Mouse (Mus musculus) mouse embryonic stem cell (cell line): Measurements from ENCODE around the gene Casp1.

Experiments
- in situ Hi-C, 2 experiments: fragments of 300-500 bp; cut with MboI; formaldehyde crosslinking; loops; 1 replicate in 1 of 2; 3 replicates in 1 of 2; pipeline ENCODE4 v1.14.3; 2019 to 2020; ENCODE audit warnings: low sequenced_read_pairs in 2 of 2, low pct_unique_long_range_greater_than_20kb in 1 of 2, mixed read lengths in 1 of 2; ENCODE audit not compliant: unreplicated experiment in 1 of 2

The Casp1 gene

DNA sequence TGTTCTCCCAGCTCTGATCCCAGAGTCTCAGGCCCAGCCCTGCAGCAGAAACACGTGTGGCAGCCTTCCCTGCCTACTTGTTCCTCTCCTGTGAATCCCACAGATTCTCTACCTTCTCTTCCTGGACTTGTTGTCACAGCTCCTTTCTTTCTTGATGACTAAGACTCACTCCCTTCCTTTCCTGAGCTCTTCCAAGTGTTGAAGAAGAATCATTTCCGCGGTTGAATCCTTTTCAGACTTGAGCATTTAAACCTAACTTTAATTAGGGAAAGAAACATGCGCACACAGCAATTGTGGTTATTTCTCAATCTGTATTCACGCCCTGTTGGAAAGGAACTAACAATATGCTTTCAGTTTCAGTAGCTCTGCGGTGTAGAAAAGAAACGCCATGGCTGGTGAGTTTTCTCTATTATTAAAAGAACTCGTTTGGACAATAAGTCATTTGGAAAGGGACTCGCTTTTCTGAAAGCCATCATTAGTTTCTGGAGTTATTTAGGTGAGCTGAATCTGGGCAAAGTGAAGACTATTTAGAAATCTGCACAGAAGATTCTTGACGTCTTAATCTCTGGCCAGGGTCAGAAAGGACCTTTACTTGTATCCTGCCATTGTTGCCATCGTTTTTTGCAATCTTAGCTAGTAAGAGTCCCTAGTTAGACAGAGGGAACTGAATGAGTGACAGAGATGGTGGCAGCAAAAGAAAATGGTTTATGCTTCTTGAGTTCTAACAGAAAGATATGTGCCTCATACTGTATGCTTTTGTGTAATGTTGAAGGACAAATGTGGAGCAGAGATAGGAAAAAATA lies at the start of gene Casp1:
Gene Casp1, plus strand, starts transcription at position 189 of the 803 bp plus-strand sequence.
- in situ Hi-C loops = no loop called here

DNA sequence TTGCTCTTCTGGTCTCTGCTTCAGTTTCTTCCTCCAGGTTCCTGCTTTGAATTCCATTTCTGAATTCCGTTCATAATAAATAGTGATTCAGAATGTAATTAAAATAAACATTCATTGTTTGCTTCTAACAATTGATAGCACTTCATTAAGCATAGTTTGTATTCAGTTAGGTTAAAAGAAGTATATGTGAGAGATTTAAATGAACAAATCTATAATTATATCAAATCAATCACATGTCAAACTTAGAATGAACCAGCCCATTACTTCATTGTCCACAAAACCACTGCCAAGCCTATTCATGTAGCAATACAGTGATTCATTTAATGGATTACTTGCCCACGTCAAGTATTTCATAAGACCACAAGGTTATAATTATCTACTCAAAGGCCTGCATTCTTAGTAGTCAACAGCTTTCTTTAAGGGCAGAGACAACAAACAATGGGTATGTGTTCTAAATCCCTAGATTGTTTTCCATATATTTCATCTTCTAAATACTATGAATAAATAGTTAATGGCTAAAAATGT lies 34.3 kb upstream of the Casp1 start:
- in situ Hi-C loops = no loop called here

DNA sequence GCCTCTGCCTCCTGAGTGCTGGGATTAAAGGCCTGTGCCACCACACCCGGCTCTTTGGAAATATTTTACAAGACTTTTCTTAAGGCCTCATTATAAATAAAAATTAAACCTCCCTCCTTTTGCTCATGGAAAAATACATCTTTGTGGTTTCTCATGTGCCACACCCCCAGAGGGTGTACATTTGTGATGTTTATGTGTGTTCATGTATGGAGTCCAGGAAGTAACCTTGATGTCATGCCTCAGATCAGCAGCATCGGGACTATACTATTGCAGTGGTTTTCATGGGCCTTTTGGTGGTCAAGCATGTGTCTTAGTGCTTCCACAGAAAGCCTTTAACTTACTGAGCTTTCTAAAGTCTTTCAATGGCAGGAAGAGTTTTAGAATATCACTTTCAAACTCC lies 28.0 kb upstream of the Casp1 start:
- in situ Hi-C loops = no loop called here

DNA sequence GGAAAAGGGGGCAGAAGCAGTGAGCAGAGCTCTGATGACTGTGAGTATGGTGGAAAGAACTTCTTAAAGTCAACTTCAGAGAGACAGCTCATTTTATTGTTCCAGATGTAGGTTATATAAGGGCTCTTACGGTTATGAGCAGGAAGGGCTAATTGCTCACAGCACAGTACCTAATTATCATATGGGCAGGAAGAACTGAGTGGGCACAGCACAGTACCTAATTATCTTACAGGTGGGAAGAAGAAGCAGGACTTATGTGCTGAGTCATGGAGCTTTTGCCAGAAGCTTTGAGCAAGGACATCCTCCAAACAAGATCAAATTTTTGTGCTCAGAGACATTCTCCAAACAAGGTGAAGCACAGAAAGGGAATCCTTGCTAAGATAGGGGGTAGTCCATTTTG lies 27.4 kb upstream of the Casp1 start:
- in situ Hi-C loops = no loop called here

DNA sequence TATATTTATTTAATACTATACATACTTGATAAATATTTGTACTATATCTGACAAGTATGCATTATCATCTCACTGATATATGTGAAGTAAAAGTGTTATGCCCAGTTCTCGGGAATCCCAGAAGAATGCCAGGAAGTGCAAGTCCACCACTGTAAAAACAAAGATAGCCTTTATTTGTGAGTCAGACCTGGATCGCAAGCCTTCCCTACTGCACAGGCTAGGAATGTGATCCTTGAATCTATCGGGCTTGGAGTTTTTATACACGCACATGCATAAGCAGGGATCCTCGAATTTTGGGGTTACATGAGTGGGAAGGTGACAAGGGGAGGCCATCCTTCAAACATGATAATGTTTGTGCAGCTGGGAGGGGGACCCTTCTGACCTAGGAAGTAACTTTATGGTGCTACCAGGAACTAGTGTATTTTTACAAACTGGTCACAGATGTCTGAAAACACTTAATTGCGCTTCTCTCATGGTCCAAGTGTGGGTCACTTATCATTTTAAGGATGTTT lies 26.9 kb upstream of the Casp1 start:
- in situ Hi-C loops = no loop called here

DNA sequence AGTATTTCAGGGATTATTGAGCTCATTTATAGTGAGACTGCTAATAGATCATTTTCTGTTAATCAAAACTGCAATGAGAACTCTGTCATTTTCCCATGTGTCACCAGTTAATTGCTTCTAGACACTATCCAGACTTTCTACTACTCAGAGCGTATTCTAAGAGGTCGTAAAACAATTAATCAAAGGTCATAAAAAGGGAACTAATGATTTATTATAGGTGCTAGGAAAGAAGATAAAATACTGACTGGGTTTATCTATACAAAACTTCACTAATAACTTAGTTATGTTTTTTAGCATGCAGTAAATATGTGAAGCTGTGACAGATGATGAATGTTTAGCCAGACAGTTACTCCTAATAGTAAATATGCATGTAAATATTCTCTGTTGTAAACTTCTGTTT lies 12.2 kb upstream of the Casp1 start:
- in situ Hi-C loops = no loop called here

DNA sequence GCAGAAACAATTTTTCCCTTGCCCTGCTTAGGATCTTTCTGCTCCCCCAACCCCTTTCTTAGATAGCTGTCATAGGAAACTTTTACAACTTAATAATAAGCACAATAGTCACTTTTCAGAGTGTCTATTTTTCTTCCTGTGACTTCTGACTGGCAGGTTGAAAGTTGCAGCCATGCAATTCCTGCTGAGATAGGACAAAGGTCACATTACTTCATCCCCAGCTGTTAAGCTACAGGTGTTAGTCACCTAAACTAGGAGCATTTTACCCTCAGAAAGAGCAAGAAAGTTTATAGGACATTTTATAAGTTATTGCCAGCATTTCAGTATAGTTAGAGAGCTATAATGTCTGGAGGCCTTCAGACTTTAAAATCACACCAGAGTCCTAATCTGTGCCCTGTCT lies 11.7 kb upstream of the Casp1 start:
- in situ Hi-C loops = no loop called here

DNA sequence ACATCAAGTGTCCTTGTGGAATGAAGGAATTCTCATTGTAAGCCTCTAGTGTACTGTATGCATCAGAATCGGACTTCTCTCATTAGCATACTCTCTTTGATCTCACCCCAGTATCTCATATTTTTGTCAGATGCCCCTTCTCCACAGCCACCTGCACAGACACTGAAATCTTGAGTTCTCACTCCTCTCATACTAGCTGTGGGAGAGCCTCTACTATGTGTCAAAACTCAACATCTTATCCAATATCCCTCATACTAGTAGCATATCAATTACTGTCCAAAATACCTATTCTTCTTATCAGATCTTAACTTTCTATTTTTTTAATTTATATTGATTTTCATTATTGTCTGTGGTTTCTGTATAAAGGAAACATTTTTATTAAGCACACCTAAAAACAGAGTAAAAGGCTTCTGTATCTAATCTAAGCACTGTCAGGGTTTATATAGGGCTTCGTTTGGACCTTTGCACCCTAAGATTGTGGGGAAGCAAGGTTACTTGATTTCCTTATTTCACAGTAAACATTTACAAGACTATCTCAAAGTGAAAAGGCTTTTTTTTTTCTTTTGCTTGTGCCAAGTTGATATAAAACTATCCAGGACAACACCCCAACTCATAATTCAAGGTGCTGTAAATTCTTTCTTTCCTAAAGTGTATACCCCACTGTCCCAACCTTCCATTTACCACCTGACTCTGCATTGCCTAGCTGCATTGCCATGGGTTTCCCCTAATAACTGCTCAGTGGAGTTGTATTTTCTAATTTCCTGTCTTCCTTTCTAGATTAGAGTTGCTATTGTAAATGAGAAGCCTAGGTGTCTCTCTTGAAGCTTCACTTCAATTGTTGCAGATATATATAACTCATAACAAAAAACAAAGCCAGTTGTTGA lies 1.7 kb upstream of the Casp1 start:
- in situ Hi-C loops = no loop called here

DNA sequence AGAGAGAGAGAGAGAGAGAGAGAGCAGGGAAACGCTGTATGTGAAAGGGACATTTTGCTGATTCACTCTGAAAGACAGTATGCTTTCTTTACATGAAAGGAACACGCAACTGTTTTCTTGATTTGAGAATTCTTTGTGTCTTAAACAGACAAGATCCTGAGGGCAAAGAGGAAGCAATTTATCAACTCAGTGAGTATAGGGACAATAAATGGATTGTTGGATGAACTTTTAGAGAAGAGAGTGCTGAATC lies 740 bp downstream of the Casp1 start:
- in situ Hi-C loops = no loop called here

DNA sequence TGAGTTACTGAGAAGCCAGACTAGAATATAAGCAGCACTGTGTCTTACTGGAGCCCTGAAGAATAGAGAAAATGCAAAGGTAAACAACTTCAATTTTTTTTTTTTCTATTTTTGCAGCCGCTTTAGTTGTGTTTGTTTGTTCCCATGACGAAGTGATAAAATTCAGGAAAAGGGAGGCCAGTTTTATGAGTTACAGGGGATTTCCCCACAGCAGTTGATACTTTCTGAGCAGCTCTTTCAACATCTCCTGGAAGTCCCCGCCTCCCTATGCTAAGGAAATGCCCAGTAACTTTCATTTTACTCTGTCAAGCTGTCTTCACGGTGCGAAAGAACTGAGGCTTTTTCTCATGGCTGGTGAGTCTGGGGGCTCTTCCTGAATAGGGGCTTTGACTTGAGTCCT lies 10.2 kb downstream of the Casp1 start, which contains the start of gene Casp4:
Gene Casp4, plus strand, starts transcription at position 268 of the 400 bp plus-strand sequence.
- in situ Hi-C loops = no loop called here

DNA sequence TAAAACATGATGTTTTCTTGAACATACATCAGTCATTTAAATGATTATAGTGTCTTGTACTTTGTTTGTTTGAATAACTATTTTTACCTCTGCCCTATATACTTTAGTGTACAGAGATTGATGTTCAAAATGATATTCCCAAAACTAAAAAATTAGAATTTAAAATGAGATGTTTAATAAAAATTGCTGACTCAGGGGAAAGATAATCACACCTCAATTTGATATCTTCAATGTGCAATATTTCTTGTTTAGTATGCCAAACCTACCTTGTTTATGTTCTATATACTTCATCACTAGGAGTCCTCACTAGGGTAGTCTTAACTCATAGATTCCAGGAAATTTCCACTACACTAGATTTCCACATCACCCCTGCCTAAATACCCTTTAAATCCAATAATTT lies 11.8 kb downstream of the Casp1 start:
- in situ Hi-C loops = no loop called here

DNA sequence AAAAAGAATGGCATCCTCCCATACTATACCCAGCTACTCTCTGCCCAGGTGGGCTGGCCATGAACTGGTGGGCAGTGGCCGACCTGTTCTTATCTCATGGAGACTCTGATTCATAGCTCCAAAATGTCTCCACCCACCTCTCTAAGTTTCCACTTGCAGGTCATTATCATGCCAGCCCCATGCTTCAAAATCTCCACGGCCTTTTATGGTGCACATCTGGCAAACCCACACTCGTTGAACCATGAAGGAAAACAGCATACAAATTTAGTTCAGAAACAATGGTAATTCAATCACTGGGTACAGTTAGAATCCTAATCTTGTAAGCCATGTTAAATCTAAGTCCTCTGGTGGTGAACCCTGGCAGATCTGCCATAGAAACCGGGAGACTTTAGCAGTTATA lies 13.1 kb downstream of the Casp1 start:
- in situ Hi-C loops = no loop called here

DNA sequence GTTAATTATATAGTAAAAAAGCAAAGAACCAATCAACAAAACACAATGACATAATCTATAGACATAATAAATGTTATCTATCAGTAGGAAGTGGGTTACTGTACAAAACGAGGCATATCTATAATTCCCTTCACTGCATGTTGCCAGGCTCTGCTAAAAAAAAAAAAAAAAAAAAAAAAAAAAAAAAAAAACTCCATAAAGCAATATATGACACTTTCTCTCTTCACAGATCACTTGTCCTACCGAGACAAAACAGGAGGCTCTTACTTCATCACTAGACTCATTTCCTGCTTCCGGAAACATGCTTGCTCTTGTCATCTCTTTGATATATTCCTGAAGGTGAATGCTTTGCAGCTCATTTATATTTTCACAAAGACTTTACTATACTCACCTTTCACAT lies 29.9 kb downstream of the Casp1 start:
- in situ Hi-C loops = no loop called here

DNA sequence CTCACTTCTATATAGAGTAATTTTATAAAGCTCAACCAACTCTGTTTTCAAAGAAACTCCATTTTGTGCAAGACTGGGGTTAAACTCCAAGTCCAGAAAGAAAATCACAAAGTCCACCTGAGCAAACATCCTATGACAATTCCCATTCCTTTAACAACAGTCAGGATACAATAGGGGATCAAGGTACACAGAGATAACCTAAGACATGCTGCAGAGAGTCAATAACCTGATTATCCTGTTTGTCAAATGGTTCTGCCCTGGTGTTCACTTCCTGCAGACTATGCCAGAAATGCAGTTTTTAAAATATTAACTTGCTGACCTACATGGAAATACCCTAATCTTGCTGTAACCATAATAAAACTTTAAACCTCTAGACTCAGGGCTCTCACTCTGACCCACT lies 34.1 kb downstream of the Casp1 start:
- in situ Hi-C loops = no loop called here

DNA sequence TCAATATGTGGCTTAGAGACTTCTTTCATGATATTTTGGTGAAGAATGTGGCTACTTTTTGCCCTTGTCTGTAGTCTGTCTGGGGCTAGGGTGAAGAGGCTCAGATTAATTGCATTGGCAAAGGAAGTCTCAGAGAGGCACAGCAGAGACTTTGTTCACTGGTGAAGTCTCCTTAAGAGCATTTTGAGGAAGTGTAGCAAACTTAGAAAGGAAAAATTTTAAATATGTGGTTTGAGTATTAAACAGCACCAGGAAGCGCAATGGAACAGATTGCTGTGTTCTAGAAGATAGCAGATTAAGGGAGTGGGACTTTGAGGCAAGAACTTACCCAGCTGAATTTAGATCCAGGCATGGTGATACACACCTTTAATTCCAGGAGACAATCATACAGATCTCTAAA lies 35.1 kb downstream of the Casp1 start:
- in situ Hi-C loops = no loop called here

DNA sequence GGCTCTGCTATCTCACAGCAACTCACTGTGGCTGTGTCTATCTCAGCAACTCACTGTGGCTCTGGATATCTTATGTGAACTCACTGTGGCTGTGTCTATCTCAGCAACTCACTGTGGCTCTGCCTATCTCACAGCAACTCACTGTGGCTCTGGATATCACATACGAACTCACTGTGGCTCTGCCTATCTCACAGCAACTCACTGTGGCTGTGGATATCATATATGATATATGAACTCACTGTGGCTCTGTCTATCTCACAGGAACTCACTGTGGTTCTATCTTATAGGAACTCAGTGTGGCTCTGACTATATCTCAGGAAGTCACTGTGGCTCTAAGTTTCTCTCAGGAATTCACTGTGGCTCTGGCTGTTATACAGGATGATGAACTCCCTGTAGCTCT lies 44.8 kb downstream of the Casp1 start:
- in situ Hi-C loops = no loop called here

DNA sequence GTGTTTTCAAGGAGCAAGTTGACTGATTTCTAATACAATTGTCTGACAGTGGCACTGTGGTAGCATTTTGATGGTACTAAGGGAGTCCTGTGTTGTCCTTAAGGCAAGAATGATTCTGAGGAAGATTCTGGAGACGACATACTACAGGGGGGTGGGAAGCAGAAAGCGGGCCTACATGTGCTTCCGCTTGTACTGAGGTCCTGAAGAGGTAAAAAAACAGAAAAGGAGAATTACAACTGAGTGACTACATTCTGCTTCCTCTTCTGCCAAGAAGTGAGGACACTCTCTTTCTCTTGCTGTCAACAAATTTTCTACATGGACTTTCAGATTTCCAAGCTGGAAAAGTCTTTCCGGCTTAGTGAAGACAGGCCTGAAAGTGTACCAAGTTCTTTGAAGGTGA lies 45.8 kb downstream of the Casp1 start:
- in situ Hi-C loops = no loop called here

DNA sequence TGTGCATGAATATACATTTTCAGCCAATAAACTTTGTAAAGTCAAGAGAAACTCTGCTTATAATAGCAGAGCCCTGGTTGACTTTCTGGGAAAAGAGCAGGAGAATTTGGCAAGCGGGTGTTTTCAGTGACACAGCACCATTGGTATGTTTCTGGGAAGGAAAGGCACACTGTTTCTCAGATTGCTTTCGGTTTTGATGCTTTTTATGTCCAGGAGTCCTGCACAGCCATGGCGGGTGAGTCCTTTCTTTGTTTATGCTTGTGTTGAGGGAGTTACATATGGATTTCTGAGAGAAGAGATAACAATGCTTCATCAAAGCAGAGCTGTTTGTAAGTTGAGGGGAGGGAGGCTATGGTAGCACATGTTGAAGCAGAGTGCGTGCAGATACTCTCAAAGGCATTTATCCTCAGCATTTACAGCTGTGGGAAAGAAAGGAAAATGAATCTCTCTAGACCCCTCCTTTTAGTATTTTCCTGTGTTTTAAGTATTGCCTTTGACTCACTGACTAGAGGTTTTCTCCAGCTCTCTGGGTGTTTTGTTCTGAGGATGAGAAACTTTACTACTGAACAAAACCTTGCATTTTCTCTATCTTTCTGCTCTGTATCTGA lies 47.1 kb downstream of the Casp1 start, which contains the start of gene Casp12:
Gene Casp12, plus strand, starts transcription at position 140 of the 608 bp plus-strand sequence.
- in situ Hi-C loops = no loop called here

DNA sequence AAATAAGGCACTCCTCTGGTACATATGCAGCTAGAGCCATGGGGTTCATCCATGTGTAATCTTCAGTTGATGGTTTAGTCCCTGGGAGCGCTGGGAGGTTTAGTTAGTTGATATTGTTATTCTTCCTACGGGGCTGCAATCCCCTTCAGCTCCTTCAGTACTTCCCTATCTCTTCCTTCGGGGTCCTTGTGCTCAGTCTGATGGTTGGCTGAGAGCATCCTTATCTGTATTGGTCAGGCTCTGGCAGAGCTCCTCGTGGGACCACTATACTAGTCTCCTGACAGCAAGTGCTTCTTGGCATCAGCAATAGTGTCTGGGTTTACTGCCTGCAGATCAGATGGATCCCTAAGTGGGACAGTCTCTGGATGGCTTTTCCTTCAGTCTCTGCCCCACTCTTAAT lies 49.1 kb downstream of the Casp1 start:
- in situ Hi-C loops = no loop called here
